Mouse (Mus musculus): ENCODE results near the gene Kcnk5. TPM values are rescaled to one million over a fixed set of nuclear protein-coding genes. Genes with fewer than 3 reads are reported as not detected.
A peak's percentile ranks its signal among the peaks of the same experiment; 100 is the strongest.

Gene Kcnk5
- total RNA-seq, 2 experiments from 2014 or later, result 0.69 to 0.95 TPM

DNA sequence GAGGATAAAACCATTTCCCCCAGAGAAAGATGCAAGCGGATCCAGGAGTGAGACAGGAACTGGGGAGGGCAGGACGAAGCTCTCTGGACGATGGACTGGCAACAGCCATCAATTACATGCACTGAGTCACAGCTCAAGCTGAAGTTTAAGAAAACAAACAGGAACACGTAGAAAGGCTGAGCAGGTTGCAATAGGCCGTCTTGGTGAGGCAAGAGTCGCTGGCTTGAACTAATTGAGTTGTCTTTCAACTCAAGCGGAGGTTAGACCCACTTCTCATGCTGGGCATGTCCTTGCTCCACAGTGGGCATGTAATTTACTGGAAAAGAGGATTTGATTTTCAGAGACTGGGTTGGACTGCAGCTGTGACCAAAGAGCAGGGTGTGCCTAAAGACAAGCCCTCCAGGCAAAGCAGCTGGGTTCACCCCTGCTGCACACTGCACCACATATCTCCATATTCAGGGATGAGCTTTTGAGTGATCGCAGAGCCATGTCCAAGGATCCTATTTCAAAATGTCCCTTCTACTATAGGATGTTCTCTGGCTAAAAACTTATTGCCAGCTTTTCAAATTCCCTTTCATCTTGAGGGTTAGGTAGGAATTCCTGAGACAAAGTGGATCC, 19.6 kb upstream of the Kcnk5 start:
- DNase-seq, result no peak

GRCm38 (mm10) chr14:20193103-20193715, 11.6 kb upstream of the Kcnk5 start:
- no peak for DNase-seq

DNA sequence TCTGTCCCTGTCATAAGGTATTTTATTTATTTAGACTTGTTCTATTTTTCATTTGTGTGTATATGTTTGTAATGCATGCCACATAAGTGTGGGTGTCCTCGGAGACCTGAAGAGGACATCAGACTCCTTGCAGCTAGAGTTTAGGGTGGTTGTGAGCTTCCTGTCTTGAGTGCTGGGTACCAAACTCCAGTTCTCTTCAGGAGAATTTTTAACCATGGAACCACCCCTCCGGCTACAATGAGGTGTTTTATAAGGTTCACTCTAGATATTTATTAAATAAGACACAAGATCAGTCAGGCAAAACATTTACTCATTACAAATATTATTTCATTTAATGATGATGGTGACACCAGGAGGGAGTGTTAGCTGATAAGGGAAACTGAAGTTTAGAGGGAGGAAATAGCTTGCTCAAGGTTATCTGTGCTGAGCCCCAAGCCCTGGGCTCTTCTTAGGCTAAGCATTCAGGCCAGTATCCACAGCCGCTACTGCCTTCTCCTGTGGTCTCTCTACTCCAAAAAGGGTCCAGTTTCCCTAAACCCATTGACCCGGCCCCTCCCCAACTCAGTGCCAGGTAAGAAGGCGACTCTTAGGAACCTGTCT, 9.6 kb upstream of the Kcnk5 start:
- no peak for DNase-seq

DNA sequence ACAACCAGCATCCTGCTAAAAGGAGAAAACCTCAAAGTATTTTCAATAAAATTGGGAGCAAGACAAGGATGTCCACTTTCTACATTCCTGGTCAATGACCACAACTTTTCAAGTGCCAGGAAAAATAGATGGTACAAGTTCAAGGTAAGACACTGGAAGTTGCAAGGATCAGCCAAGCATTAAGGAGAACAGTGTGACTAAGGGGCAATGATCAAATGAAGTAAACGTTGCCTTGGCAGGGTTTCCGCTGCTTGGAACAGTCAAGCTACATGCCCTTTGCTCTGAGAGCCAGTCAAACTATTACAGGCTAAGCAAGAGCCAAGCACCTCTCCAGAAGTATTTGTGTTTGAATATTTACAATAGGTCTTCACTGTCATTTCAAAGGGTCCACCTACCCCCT, 8.1 kb upstream of the Kcnk5 start:
- DNase-seq, result no peak

DNA sequence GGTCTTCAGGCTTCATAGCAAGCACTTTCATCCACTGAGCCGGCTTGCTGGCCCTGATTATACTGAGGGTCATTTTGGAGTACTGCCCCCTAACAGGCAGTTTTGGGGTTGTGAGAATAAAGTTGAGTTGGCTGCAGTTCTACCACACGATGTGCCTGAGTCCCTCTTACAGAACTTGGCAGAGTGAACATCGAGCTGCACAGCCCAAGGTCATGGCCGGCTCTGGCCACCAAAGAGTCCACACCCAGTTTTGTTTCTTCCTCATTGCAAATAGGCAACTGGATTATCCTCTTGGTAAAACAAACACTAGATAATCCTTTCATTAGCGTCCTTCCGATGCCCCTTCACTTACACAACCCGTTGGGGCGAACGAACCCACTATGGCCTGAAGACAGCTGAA, 3.8 kb upstream of the Kcnk5 start:
- no peak for DNase-seq

GRCm38 (mm10) chr14:20183701-20184100, 2.1 kb upstream of the Kcnk5 start:
- no peak for DNase-seq

GRCm38 (mm10) chr14:20182596-20182995, 987 bp upstream of the Kcnk5 start:
- no peak for DNase-seq

- DNase-seq, result peak; percentile 36 to 47
Observed at GRCm38 (mm10) chr14:20180751-20181162, 852 bp downstream of the Kcnk5 start.

GRCm38 (mm10) chr14:20180304-20180703, 1.3 kb downstream of the Kcnk5 start:
- no peak for DNase-seq

DNA sequence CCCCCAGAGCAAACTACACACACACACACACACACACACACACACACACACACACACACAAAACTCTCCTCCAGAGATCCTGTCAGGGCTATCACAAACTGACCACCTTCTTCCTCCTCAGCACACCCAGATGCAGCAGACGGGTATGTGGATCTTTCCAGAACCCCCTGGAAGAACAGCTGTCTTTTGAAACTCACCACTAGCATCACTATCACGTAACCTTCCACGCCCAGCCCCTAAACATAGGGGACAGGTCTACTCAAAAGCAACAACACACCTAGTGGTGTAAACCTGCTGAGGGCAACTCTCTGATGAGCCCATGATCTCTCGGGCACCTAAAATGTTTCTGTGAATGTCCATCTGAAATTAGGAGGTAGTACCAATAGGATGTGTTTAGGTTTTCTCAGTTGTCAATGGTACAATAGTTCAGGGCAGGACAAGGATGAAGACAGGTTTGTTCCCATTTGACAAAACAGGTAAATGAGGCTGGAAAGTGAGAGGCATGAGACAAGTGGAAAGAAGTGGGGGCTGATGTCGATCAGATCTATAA, 1.8 kb downstream of the Kcnk5 start:
- no peak for DNase-seq

DNA sequence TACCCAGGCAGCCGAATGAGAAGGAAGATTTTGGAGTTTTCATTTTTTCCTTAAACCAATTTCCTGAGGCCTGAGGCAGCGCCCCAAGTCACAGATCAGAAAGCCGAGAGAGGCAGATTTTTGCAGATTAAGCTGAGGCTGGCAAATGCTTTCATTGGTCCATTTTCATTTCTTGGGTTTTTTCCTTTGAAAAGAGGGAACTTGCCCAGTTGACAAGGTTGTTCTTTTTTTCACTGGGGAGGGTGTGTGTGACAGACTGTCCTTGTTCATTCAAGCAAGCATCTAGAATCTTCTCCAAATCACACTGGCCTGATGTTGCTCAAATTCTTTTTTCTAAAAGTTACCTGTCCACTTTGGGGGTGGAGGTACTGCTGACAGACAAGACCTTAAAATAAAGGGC, 2.5 kb downstream of the Kcnk5 start:
- DNase-seq, result peak in 1 of 2 experiments; percentile 17

GRCm38 (mm10) chr14:20178593-20178992, 3.0 kb downstream of the Kcnk5 start:
- no peak for DNase-seq

GRCm38 (mm10) chr14:20177494-20178123, 4.0 kb downstream of the Kcnk5 start:
- no peak for DNase-seq

DNA sequence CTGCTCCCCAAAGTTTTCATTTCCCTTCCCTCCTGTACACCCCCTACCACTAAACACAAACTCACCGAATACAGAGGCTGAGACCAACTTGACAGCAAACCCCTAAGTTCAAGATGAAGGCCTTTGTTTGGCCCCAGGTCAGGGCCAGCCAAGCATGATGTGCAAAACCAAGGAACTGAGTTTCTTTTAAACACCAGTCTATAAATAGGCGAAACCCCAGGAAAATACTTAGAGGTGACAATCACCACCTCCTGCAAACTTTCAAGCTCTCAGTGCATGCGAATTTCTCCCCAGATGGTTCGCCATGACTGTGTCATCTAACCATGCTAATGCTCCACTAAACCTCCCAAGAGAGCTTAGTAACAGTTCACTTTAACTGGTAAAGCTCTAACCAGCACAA, 5.9 kb downstream of the Kcnk5 start:
- no peak for DNase-seq

DNA sequence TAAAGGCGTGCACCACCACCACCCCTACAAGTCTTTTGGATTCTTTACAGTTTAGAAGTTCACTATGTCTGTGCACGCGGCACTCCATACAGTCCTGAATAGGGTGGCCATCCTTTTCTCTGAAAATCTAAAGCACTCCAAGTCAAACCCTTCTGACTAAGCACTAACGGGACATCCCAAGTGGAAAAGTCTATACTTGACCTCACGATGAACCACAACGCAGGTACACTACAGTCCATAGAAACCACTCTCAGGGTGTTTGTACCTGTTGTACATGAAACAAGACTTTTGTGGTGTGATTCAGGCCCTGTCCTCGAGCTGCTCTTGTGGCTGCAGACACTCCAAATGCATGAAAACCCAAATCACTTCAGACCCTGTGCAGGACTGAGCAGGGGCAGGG, 6.5 kb downstream of the Kcnk5 start:
- DNase-seq, result no peak

DNA sequence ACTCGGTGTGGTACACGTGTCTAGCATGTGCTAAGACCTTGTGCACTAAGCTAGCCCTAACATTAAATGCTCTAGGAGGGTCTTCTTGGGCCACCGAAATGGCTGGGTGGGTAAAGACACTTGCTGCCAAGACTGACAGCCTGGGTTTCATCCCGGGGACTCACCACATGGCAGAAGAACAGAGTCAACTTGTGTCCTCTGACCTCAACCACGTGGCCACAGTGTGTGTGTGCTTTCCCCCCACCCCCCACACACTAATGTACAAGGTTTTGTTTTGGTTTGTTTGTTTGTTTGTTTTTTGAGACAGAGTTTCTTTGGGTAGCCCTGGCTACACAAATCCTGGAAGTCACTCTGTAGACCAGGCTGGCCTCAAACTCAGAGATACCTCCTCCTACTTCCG, 6.9 kb downstream of the Kcnk5 start:
- DNase-seq, result no peak

GRCm38 (mm10) chr14:20173873-20174490, 7.6 kb downstream of the Kcnk5 start:
- DNase-seq, result no peak

DNA sequence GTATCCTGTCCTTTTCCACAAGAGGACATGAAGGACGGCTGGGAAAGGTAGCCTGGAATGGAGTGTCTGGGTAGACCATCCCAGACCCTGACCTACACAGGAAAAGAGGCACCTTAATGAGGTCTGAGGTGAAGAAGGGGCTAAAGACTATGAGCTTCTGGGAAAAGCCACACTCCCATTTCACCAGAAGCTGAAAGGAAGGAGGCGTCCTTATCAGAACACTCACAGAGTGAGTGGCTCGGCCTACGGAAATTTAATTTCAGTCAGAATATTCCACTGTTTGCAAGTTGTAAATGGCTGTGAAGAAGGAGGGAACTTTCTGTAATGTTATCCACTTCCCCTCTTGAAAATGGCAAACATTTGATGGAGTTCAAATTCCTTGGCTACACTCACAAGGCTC, 8.7 kb downstream of the Kcnk5 start:
- no peak for DNase-seq

- no peak for DNase-seq
Observed at GRCm38 (mm10) chr14:20172509-20172908, 9.1 kb downstream of the Kcnk5 start.

- no peak for DNase-seq
Observed at GRCm38 (mm10) chr14:20171840-20172239, 9.8 kb downstream of the Kcnk5 start.

DNA sequence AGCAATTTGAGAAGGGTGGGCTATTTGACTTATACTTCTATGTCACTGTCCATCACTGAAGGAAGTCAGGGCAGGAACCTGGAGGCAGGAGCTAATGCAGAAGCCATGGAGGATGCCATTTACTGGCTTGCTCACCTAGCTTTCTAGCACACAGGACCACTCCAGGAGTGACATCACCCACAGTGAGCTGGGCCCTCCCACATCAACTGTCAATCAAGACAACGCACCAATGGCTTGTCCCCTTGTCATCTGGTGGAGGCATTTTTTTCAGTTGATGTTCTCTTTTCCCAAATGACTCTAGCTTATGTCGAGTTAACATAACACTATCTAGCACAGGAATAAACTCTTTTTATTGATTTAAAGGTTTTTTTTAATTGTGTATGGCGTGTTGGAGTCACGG, 12.4 kb downstream of the Kcnk5 start:
- no peak for DNase-seq

DNA sequence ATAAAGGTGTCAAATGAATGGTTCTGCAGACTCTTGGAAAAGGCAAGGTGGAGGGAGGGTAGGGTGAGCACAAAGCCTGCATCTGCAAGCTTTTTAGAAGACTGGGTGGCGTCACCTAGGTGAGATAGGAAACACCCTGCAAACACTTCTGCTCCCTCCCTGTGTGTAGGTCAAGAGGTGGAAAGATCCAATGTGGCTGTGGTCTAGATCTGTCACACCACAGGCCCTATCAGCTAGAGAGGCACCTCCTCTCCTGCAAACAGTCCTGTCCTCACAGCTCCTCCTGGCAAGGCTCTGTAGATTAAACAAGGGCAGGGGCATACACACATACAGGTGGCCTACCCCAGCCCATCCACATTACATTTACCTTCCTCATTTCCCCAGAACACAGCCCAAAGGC, 13.1 kb downstream of the Kcnk5 start:
- no peak for DNase-seq

- no peak for DNase-seq
Observed at GRCm38 (mm10) chr14:20168054-20168453, 13.6 kb downstream of the Kcnk5 start.

Data from heart, adult 18-20 months (tissue).